Mouse (Mus musculus) adipocyte (in vitro differentiated cells): ENCODE measurements around the gene Scgb1b10.
"Not testable (repeated sequence)": the region's sequence is repeated elsewhere in the genome, so short reads cannot be mapped to it uniquely, and the experiment has no call there.

ENCODE experiments used
- DNase-seq: peaks from one replicate; pipeline ENCODE4 v3.0.0-alpha.2; 2016; ENCODE audit warnings: low spot score

Scgb1b10 gene

GRCm38 (mm10) chr7:32100553-32100952, at the start of gene Scgb1b10:
Gene Scgb1b10 (plus strand): TSS chr7:32100853.
- not testable (repeated sequence) for DNase-seq
